Mouse (Mus musculus): ENCODE measurements around the gene Pacsin2. TPM values are rescaled to one million over a fixed set of nuclear protein-coding genes. Genes with fewer than 3 reads are reported as not detected.

Pacsin2 gene
- total RNA-seq, 2 experiments from 2014 or later = 156 to 165 TPM

DNA sequence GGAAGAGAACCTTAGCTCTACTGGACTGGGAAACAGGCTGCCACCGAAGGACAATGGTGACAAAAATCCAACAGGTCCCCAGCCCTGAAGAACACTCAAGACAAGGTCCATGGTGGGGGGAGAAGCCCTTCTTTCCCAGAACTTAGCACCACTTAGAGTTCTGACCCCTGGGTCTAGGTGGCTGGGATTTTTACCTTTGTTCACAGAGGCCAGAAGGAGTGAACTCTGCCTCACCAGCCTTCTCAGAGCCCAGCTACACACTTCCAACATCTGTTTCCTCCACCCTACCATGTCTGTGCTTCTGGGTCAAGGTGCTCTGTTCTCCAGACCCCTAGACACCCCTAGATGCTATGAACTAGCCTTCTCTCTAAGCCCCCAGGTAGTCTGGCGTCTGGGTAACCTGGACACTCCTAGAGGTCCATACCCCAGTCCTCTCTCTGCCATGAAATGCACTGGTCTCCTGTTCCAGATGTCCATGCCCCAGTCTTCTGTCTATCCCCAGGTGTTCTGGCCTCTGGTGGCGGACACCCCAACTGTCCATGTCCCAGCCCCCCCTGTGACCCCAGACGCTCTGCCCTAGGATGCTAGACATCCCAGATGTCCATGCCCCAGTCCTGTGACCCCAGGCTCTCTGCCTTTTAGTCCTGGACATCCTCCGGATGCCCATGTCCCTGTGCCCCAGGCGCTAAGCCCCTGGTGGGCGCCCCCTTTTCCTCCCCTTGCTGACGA is 115.0 kb downstream of the Pacsin2 start:
- DNase-seq = no peak
- intact Hi-C loops (cut with DNase I) = no loop called here

DNA sequence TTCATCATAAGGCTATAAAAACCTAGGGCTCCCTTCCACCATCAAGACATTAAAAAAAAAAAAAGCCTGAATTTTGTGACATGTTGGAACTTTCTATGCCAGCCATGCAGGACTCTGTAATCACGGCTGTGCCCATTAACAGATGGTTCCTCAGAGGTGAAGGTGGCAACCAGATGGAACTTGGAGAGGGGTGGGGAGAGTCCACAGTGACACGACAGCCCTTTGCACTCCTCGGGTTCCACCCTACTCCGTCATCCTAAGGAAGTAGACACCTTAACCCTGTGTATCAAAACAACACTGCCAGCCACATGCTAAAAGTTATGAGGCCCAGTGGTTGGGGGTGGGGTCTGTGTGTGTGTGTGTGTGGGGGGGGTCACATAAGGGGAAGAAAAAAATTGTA is 115.7 kb downstream of the Pacsin2 start:
- no peak for DNase-seq

DNA sequence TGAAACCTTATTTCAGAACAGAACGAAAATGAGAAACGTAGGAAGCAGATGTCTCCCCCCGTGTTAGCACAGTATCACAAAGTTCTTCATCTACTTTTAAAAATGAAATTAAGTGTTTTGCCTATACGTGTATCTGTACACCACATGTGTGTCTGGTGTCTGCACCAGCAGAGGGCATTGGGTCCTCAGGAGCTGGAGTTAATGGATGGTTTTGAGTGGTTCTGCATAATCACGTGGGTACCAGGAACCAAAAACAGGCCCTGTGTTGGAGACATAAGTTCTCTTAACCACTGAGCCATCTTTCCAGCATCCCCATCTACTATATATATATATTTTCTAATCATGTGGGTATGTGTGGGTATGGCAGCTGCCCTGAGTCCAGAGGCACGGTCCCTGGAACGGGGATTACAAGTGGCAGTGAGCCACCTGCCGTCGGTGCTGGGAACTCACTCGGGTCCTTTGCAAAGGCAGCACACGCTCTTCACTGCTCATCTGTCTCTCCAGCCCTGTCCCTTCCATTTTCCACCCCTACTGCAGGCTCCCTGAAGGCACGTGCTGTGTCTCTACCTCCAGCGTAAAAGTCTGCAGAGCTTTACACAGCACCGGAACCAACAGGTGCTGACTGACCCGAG is 118.4 kb downstream of the Pacsin2 start:
- DNase-seq = no peak
- intact Hi-C loops (cut with DNase I) = no loop called here

More for the DNA sequence above, 115.7 kb downstream of the Pacsin2 start:
- intact Hi-C loops (cut with DNase I) = no loop called here

DNA sequence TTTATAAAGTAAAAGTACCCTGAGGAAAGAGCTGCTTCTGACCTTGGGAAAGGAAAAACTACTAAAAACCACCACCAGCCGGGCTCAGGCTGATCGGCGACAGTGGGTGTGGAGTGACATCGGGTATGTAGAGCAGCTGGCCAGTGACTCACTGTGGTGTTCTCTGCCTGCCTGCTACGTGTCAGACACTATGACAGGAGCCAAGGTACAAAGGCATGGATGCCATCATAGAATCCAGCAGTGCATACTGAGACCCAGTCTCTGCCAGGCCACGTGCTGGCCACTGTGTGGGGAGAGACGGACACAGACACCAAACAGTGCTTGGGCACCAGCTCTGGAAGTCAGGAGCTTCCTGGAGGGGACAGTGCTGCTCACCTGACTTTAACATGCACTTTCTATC is 119.5 kb downstream of the Pacsin2 start:
- peak; percentile 31 to 49 for DNase-seq
- intact Hi-C loops (cut with DNase I) = no loop called here

DNA sequence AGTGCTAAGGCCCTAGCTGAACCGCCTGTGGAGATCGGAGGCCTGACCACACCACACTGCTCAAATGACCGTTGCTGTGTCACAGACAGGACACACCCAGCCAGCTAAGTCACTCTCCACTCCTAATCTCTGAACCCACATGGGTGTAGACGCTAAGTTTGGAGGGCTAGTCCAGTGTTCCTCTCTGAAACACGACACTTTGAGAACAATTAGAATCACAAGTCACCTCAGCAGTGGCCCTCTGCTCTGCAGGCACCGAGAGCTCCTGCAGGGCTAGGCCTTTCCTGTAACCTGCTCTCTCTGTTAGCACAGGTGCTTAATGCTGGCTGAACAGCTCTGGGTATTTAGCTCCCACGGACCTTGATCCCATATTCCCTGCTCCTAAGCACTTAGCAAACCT is 120.2 kb downstream of the Pacsin2 start:
- DNase-seq = peak in 1 of 2 experiments; percentile 15
- intact Hi-C loops (cut with DNase I) = no loop called here

DNA sequence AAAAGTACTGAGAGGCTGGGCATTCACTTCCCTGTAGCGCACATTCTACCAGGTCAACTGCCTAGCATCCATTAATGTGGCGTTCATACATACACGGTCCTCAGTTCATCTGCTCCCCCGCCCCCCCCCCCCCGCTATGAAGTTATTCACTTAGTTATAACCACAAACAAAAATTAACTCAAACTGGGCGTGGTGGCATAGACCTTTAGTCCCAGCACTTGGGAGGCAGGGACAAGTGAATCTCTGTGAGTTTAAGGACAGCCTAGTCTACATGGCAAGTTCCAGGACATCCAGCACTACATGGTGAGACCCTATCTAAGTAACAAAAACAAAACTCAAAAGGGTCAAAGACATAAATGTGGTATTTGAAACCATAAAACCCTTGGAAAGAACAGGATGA is 125.5 kb downstream of the Pacsin2 start:
- no peak for DNase-seq
- intact Hi-C loops (cut with DNase I) = no loop called here

DNA sequence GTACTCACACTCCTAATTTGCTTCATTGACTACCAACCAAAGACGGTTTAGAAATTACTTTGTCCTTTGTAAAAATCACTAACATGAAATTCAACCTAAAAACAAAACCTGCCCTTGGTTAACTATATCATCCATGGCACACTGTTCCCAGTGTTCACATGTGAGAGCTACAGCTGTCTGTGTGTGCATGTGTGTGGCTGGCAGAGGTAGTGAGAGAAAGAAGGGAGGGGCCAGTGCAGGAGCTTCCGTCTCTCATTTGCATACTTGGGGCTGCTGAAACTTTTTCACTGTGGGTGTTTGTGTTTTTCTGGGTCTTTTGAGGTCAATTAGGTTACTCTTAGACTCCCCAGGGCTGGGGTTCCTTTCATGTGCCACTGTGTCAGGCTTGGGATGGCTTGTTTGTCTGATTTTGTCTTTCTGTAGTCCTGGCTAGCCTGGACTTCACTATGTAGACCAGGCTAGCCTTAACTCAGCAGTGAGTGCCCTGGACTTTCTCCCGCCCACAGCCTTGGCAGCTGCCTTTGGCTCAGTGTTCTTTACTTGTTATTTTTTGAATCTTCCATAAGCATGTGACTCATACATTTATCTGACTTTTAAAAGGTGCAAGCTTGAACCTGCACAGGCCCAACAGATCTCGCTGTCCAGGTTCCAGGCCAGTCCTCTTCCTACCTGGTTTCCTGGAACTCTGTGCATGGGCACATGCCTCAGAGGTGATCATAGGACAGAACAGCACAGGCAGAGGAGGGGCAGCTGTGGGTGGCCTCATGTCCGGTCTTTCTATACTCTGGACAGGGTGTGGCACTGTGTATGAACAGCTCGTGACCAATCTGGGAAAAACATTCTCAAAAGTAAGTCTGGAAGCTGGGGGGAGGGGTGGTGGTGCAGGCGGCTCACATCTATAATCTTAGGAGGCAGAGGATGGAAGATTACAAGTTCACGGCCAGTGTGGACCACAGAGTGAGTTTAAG is 126.2 kb downstream of the Pacsin2 start:
- no peak for DNase-seq
- intact Hi-C loops (cut with DNase I) = no loop called here

DNA sequence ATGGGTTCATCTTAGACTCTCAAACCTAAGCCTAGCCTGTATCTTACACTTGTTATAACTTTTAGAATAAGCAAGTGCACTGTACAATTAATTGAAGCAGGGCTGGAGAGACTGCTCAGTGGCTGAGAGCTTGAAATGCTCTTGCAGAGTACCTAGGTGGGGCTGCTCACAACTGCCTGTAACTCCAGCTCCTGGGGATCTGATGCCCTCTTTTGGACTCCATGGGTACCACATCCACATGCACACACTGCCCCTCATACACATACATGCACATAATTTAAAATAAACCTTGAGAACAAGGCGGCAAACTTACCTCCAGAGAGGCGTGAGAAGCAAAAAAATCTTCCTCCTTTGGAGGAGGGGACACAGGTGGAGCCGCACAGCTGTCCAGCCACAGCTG is 132.0 kb downstream of the Pacsin2 start:
- peak in 1 of 2 experiments; percentile 23 for DNase-seq
- intact Hi-C loops (cut with DNase I) = no loop called here

DNA sequence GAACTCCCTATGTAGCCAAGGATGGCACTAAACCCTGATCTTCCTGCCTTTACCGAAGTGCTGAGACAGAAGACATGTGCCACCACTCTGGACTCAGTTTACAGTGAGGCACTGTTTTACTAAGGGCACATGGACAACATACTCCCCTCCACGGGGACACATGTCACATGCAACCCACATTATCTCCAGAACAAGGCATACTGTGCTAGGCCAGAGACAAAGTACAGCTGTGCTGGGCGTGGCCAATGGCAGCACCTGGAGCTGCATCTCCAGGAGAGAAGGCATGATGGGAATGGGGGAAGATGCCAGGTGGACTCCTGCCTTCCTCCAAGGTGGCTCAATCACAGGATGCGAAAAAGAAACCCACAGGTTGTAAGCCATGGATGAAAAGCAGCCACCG is 135.5 kb downstream of the Pacsin2 start:
- intact Hi-C loops (cut with DNase I) = no loop called here
- DNase-seq = no peak

Other genes with a start within 250 kb of the Pacsin2 start
- gene A4galt, start 212.8 kb downstream of the Pacsin2 start, total RNA-seq (2021) = 1 to 10 TPM; 4.9 to 5.1 TPM
- gene Arfgap3, start 114.4 kb downstream of the Pacsin2 start, total RNA-seq (2021) = 10 to 100 TPM; 11.6 to 14.5 TPM
- 10 to 100 TPM; 43.0 to 43.6 TPM for gene Ttll1, start 46.3 kb upstream of the Pacsin2 start, total RNA-seq (2021)
- 10 to 100 TPM; 11.2 to 12.9 TPM for gene Bik, start 62.3 kb upstream of the Pacsin2 start, total RNA-seq (2021)
- 10 to 100 TPM; 64.8 to 66.0 TPM for gene Tspo, start 99.0 kb upstream of the Pacsin2 start, total RNA-seq (2021)
- 10 to 100 TPM; 32.9 to 33.0 TPM for gene Mcat, start 99.2 kb upstream of the Pacsin2 start, total RNA-seq (2021)
- 1 to 10 TPM; 5.1 to 6.0 TPM for gene Ttll12, start 130.6 kb upstream of the Pacsin2 start, total RNA-seq (2021)